Mouse (Mus musculus): ENCODE results near the gene Golgb1.

- TF ChIP-seq CTCF (IDR thresholded peaks at IDR 0.05; ENCODE audit: low read depth, low read length) (no peak), POLR2A (IDR thresholded peaks at IDR 0.05; ENCODE audit: borderline replicate concordance, low read depth, low read length) (no peak)
These were observed 11.4 kb upstream of the Golgb1 start for GRCm38 (mm10) chr16:36863585-36863984.
